Mouse (Mus musculus) mouse trophoblast stem cell (cell line): ENCODE measurements around the gene Trim50.
"Not testable (repeated sequence)": the region's sequence is repeated elsewhere in the genome, so short reads cannot be mapped to it uniquely, and the experiment has no call there.

Source experiments
- in situ Hi-C, 2 experiments: fragments of 300-500 bp; cut with MseI, MboI; formaldehyde crosslinking; loops; 2 replicates in 1 of 2; 3 replicates in 1 of 2; pipeline ENCODE4 v1.15.1; 2025

Gene Trim50

GRCm38 (mm10) chr5:135352995-135353394 lies at the start of gene Trim50:
Gene Trim50 (plus strand): TSS chr5:135353295.
- in situ Hi-C loops = no loop called here

DNA sequence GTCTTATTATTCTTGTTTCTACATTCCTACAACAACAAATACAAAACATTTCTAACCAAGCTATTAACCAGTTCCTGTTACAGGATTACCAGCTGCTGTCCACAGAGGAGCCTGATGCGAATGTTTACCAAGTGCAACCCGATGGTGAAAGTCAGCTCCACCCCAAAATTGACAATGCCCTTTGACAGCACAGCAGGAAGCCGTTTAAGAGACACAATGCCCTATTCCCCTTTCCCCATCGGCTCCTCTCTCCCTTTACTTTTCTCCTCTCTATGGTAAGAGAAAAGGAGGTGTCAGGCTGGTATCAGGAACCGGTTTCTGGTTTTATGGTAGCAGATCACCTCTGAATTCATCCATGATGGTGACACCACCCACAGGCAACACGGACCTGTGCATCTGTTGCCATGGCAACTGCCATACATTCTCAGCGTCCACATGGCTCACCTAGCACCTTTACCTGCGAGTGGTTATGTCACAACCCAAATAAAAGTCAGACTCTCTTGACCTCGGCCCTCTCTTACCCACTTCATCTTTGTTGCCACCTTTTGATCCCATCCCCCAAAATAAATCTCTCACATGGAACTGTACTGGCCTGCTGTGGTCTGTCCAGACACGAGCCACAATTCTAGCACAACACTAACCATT lies 46.7 kb upstream of the Trim50 start:
- in situ Hi-C loops = no loop called here

- in situ Hi-C loops = no loop called here
Measured at GRCm38 (mm10) chr5:135316177-135316576, 36.9 kb upstream of the Trim50 start.

DNA sequence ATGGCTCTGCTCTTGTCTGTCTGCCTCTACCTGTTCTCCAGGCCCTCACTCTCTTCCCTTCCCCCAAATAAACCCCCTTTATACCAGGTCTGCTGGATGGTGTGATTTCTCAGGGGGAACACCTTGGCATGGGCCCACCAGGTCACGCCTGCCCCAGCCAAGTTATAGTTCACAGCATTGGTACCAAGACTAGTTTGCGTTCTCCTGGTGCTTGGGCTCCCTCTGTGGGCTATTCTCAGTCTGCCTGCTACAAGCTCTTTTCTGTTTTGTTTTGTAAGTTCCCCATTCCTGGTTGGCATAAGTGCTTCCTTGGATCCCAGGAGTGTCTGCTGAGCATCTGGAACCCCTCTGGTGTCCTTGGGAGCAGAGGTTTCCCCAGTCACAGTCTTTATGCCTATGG lies 33.2 kb upstream of the Trim50 start:
- in situ Hi-C loops = no loop called here

DNA sequence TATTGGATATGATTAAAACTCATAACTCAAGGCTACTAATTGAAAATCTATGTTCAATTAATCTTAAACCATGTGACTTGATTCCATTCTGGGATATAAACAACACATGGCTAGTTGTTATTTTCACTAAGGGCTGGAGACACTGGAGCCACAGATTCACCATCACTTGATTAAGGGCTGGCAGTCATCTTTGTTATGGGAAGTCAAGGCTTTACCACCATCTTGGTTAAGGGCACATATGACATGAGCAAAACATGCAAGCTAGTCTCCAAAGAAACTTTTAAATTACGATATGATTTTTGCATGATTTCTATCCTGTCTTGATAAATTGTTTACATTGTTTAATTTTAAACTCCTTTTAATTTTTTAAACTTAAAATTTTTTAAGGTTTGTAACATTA lies 30.9 kb upstream of the Trim50 start:
- in situ Hi-C loops = no loop called here

GRCm38 (mm10) chr5:135326121-135326659 lies 26.9 kb upstream of the Trim50 start:
- in situ Hi-C loops = no loop called here

DNA sequence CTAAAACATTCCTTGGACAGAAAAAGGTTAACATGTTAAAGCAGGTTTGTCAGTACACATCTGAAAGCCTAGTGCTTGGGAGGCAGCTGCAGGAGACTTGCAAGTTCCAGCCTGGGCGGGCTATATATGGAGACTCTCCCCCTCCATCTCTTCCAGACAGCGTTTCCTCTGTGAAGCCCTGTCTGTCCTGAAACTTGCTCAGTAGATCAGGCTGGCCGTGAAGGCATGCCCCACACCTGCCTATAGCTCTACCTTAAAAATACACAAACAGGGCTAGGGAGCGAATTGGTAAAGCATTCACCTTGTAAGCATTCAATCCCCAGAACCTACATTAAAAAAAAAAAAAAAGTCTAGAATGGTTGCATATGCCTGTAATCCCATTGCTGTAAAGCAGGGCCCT lies 23.6 kb upstream of the Trim50 start:
- in situ Hi-C loops = no loop called here

- in situ Hi-C loops = no loop called here
Measured at GRCm38 (mm10) chr5:135330201-135330600, 22.9 kb upstream of the Trim50 start.

GRCm38 (mm10) chr5:135331161-135331560 lies 21.9 kb upstream of the Trim50 start:
- in situ Hi-C loops = no loop called here

- in situ Hi-C loops = no loop called here
Measured at GRCm38 (mm10) chr5:135337575-135337974, 15.5 kb upstream of the Trim50 start.

- in situ Hi-C loops = no loop called here
Measured at GRCm38 (mm10) chr5:135345989-135346388, 7.1 kb upstream of the Trim50 start.

DNA sequence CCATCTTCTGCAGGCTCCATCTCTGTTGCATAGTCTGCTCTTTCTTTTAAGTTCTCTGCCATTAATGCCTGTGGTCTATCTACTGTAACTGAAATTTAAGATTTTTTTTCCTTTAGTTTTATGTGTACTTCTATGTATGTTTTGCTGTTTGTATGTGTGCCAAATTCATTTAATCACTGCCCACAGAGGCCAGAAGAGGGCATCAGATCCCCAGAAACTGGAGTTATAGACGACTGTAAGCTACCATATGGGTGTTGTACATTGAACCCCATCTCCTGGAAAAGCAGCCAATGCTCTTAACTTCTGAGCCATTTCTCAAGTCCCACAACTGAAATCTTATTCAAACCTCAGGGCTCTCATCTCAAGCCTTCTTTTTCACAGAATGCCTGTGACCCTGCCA lies 6.7 kb upstream of the Trim50 start:
- in situ Hi-C loops = no loop called here

- in situ Hi-C loops = no loop called here
Measured at GRCm38 (mm10) chr5:135347511-135348011, 5.5 kb upstream of the Trim50 start.

- in situ Hi-C loops = no loop called here
Measured at GRCm38 (mm10) chr5:135349862-135350261, 3.2 kb upstream of the Trim50 start, which contains the start of gene Fkbp6. Gene Fkbp6 (minus strand): TSS chr5:135350044.

GRCm38 (mm10) chr5:135351606-135352005 lies 1.5 kb upstream of the Trim50 start:
- in situ Hi-C loops = no loop called here

GRCm38 (mm10) chr5:135353564-135353963 lies 469 bp downstream of the Trim50 start:
- in situ Hi-C loops = no loop called here

DNA sequence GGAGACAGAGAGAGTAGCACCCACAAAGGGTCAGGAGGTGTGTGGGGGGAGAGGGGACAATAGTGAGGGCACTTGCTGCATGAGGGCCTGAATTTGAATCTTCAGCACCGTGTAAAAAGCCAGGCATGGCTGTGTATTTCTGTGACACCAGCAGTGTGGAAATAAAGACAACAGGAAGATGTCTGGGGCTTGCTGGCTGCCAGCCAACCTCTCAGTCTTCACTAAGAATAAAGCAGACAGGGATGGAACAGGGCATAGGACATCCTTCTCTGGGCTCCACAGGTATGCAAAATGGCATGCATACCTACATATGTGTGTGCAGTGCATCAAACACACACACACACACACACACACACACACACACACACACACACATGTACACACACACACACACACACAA lies 3.0 kb downstream of the Trim50 start:
- in situ Hi-C loops = no loop called here

GRCm38 (mm10) chr5:135357556-135357955 lies 4.5 kb downstream of the Trim50 start:
- in situ Hi-C loops = no loop called here

- in situ Hi-C loops = no loop called here
Measured at GRCm38 (mm10) chr5:135359772-135360171, 6.7 kb downstream of the Trim50 start.

GRCm38 (mm10) chr5:135362572-135362971 lies 9.5 kb downstream of the Trim50 start:
- in situ Hi-C loops = no loop called here

- in situ Hi-C loops = no loop called here
Measured at GRCm38 (mm10) chr5:135363540-135363939, 10.4 kb downstream of the Trim50 start.

- in situ Hi-C loops = no loop called here
Measured at GRCm38 (mm10) chr5:135367841-135368240, 14.7 kb downstream of the Trim50 start.

DNA sequence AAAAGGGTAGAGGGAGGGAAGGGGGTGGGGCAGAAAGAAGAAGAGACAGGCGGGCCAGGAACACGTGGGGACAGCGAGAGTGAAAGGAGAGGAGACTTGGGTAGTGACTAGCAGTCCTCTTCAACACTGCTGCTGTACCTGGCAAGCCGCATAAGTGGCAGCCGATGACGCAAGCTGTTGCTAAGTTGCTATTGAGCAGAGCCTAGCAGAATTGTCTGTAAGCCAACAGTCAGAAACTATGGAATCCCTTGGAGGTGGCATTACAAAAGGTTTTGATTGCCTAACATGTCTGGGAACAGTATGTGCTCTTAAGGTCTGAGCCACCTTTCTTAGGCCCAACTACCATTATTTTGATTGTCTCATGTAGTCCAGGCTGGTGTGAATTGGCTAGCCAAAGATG lies 15.2 kb downstream of the Trim50 start:
- in situ Hi-C loops = no loop called here

DNA sequence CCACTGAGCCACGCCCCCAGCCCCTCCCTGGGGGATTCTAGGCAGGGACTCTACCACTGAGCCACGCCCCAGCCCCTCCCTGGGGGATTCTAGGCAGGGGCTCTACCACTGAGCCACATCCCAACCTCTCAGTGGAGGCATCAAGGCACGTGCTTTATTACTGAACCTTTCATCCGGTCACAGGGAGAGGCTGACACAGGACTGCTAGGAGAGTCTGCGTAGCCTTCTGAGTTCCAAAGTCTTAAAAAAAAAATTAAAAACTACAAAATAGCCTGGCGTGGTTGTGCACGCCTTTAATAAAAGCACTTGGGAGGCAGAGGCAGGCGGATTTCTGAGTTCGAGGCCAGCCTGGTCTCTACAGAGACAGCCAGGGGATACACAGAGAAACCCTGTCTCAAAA lies 16.1 kb downstream of the Trim50 start:
- in situ Hi-C loops = not testable (repeated sequence)
